Mouse (Mus musculus): Measurements from ENCODE around the gene Slc25a34. TPM values are rescaled to one million over a fixed set of nuclear protein-coding genes. Genes with fewer than 3 reads are reported as not detected.

The Slc25a34 gene
- polyA plus RNA-seq (2012; rRNA removed), result 0.10 and 0.21 TPM in 2 replicates

GRCm38 (mm10) chr4:141623666-141624065 lies at the start of gene Slc25a34:
Slc25a34 (minus strand) TSS chr4:141623821.

DNA sequence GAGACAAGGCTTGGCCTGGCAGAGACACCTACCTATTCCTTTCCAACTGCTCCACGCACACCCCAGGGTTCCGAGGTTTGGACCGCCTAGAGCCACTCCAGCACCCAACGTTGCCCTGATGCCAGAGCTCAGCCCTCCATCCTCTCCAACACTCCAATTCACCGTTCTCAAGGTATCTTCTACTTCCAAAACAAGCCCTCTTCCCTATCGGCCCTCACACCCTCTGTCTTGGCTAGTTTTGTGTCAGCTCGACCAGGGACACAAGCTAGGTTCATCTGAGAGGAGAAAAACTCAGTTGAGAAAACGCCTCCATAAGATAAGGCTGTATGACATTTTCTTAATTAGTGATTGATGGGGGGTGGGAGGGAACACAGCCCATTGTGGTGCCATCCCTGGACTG lies 41.2 kb upstream of the Slc25a34 start, which contains the start of gene Plekhm2:
Plekhm2 (minus strand) TSS at position 101 of the 400 bp plus-strand sequence.

DNA sequence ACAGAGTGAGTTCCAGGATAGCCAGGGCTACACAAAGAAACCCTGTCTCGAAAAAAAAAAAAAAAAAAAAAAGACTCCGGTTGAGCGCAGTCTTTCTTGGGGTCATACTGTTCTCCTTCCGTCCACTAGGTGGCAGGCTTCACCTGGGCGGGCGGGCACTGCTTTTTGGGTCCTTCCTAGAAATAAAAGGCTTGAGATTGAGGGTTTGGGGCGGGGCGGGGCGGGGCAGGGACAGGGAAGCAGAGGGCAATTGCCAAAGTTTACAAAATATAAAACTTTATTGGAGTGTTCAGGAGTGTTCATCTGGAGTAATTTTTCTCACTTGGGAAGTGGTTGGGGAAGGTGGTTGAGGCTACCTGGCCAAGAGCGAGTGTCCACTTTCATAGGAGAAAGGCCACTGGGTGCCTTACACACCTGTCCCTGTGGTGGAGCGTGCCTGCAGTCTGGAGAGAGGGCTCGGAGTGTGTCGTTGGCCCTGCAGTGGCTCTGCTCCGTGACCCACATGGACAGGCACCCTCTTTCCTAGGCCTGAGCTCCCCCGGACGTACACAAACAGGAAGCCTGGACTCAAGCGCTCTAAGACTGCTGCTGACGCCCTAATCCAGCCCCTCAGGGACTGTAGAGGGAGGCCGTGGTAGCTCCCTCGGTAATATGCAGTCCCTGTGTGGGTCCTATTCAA lies 4.9 kb downstream of the Slc25a34 start, which contains the start of gene Tmem82:
Tmem82 (minus strand) TSS at position 69 of the 679 bp plus-strand sequence.

DNA sequence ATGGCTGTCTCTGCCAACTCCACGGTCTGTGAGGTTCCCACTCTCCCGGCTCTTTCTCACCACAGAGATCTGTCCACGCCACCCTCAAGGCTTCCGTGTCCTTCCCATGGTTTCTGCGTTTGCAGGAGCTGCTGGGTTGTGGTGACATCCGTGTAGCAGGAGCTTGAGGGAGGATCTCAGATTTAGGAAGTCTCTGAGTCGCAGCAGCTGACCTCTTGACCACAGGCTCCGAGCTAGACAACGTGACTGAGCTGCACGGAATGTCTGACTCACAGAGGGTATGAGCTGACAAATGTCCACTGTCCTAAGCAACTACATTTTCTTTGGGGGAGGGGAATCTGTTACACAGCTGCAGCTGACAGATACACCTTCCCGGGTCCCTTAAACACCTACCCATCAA lies 17.8 kb downstream of the Slc25a34 start, which contains the start of gene Fblim1:
Fblim1 (minus strand) TSS at position 236 of the 400 bp plus-strand sequence.

Other genes starting within 250 kb of the Slc25a34 start
- 0.01 and 0.26 TPM in 2 replicates for gene Clcnka, start 225.1 kb downstream of the Slc25a34 start, polyA plus RNA-seq (2012; rRNA removed)
- 0.02 and 0.32 TPM in 2 replicates for gene Clcnkb, start 207.8 kb downstream of the Slc25a34 start, polyA plus RNA-seq (2012; rRNA removed)
- gene Hspb7, start 203.0 kb downstream of the Slc25a34 start, polyA plus RNA-seq (2012; rRNA removed), result 2.5 and 5.3 TPM in 2 replicates
- 0.09 TPM in 1 of 2 replicates, not detected in the other for gene Srarp, start 187.7 kb downstream of the Slc25a34 start, polyA plus RNA-seq (2012; rRNA removed)
- gene Zbtb17, start 179.2 kb downstream of the Slc25a34 start, polyA plus RNA-seq (2012; rRNA removed), result 48.1 and 56.3 TPM in 2 replicates
- 16.7 and 19.1 TPM in 2 replicates for gene Spen, start 85.2 kb downstream of the Slc25a34 start, polyA plus RNA-seq (2012; rRNA removed)
- 38.0 and 60.0 TPM in 2 replicates for gene Fblim1, start 17.7 kb downstream of the Slc25a34 start, polyA plus RNA-seq (2012; rRNA removed)
- 0.57 and 0.65 TPM in 2 replicates for gene Tmem82, start 5.2 kb downstream of the Slc25a34 start, polyA plus RNA-seq (2012; rRNA removed)
- 20.1 and 29.7 TPM in 2 replicates for gene Plekhm2, start 41.1 kb upstream of the Slc25a34 start, polyA plus RNA-seq (2012; rRNA removed)
- gene Rsc1a1, start 61.8 kb upstream of the Slc25a34 start, polyA plus RNA-seq (2012; rRNA removed), result 9.8 TPM in 1 of 2 replicates, not detected in the other
- gene Ddi2, start 99.6 kb upstream of the Slc25a34 start, polyA plus RNA-seq (2012; rRNA removed), result 22.3 and 22.6 TPM in 2 replicates
- gene Agmat, start 122.9 kb upstream of the Slc25a34 start, polyA plus RNA-seq (2012; rRNA removed), result 0.40 and 0.66 TPM in 2 replicates
- 8.1 and 11.2 TPM in 2 replicates for gene Dnajc16, start 167.1 kb upstream of the Slc25a34 start, polyA plus RNA-seq (2012; rRNA removed)
- gene Casp9, start 169.8 kb upstream of the Slc25a34 start, polyA plus RNA-seq (2012; rRNA removed), result 19.3 and 21.0 TPM in 2 replicates
- gene Cela2a, start 202.3 kb upstream of the Slc25a34 start, polyA plus RNA-seq (2012; rRNA removed), result 0.16 TPM in 1 of 2 replicates, not detected in the other
- not detected in 2 replicates for gene Ctrc, start 222.5 kb upstream of the Slc25a34 start, polyA plus RNA-seq (2012; rRNA removed)

All from central nervous system, embryonic 11.5 days (tissue).